Mouse (Mus musculus) cortical plate, adult 2 months (tissue): ENCODE data around the gene Smurf1.

Source experiments
- CTCF ChIP-seq: fragments of 200-500 bp; IDR thresholded peaks from 2 replicates; pipeline ENCODE4 v1.5.1; 2011; ENCODE audit warnings: mild to moderate bottlenecking, control low read depth, low read length; ENCODE audit not compliant: insufficient read depth; ENCODE audit errors: extremely low read depth
- POLR2A ChIP-seq: fragments of 200-500 bp; IDR thresholded peaks from 2 replicates; pipeline ENCODE4 v1.6.1; 2011; ENCODE audit warnings: mild to moderate bottlenecking, low read length, control low read depth; ENCODE audit not compliant: insufficient read depth; ENCODE audit errors: extremely low read depth

DNA sequence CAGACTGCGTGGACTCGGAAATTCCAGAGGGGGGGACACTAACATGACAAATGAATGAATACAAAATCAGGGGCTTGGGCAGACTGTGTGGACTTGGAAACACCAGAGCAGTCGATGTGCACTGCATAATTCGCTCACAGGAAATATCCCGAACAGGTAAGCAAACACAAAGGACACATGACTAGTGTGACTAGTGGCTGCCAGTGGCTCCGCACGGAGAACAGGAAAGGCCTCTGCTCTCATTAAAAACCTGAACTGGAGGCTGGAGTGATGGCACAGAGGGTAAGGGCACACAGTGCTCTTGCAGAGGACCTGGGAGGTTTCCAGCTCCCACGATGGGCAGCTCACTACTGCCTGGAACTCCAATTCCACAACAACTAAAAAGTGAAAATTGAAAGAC lies 47.4 kb downstream of the Smurf1 start:
- TF ChIP-seq CTCF (no peak), POLR2A (no peak)
